Mouse (Mus musculus): ENCODE data around the gene Cmtm1. TPM values are rescaled to one million over a fixed set of nuclear protein-coding genes. Genes with fewer than 3 reads are reported as not detected.
"Not testable (repeated sequence)": the region's sequence is repeated elsewhere in the genome, so short reads cannot be mapped to it uniquely, and the experiment has no call there.

The Cmtm1 gene
- polyA plus RNA-seq, 1 experiment from 2014 or later = not detected

GRCm38 (mm10) chr8:104340233-104341105 is 30.5 kb upstream of the Cmtm1 start:
- Histone ChIP-seq H3K9ac (peak overlapping the region; percentile 73), H3K4me3 (replicated peaks) (peak overlapping the region; percentile 59), H3K4me2 (peak overlapping the region; percentile 82), H3K36me3 (replicated peaks) (no peaks in the 10 kb centered on the region), H3K4me1 (peaks cover 25% of the 10 kb centered on the region), H3K27ac (peak overlapping the region; percentile 71), H3K9me3 (0 out of 2 replicates have a peak, but pooled peaks cover 4% of the 10 kb centered on the region), H3K27me3 (peaks cover 4% of the 10 kb centered on the region; the same call in 1 of the 2 replicates)
- under 1% methylated on average over 52 of the region's 54 CpGs for WGBS
- ATAC-seq (ENCODE audit: low FRiP score) = peak; percentile 83

GRCm38 (mm10) chr8:104339983-104340232 is 30.0 kb upstream of the Cmtm1 start:
- H3K4me2 ChIP-seq = peak overlapping the region; percentile 82
- H3K27me3 ChIP-seq = peaks cover 4% of the 10 kb centered on the region; the same call in 1 of the 2 replicates
- peak overlapping the region; percentile 73 for H3K9ac ChIP-seq
- ATAC-seq (ENCODE audit: low FRiP score) = peak; percentile 37
- H3K9me3 ChIP-seq = 0 out of 2 replicates have a peak, but pooled peaks cover 4% of the 10 kb centered on the region
- H3K4me3 ChIP-seq (replicated peaks) = peak overlapping the region; percentile 59
- WGBS = 2% methylated on average over 6 of the region's 6 CpGs
- no peak overlapping the region for H3K27ac ChIP-seq
- peaks cover 25% of the 10 kb centered on the region for H3K4me1 ChIP-seq
- H3K36me3 ChIP-seq (replicated peaks) = no peaks in the 10 kb centered on the region

- no peaks in the 10 kb centered on the region for H3K36me3 ChIP-seq (replicated peaks)
- 0 out of 2 replicates have a peak, but pooled peaks cover 4% of the 10 kb centered on the region for H3K9me3 ChIP-seq
- peak within 1 kb of the TSS; percentile 73 for H3K9ac ChIP-seq
- WGBS = 14% methylated on average over 18 of the region's 18 CpGs
- H3K4me2 ChIP-seq = peak within 1 kb of the TSS; percentile 82
- H3K27me3 ChIP-seq = peaks cover 4% of the 10 kb centered on the region; the same call in 1 of the 2 replicates
- H3K4me1 ChIP-seq = peaks cover 25% of the 10 kb centered on the region
- peak within 1 kb of the TSS; percentile 59 for H3K4me3 ChIP-seq (replicated peaks)
- H3K27ac ChIP-seq = no peak within 1 kb of the TSS
- ATAC-seq (ENCODE audit: low FRiP score) = no peak; the same call in 1 of the 2 replicates
Measured at GRCm38 (mm10) chr8:104339229-104339982, 29.5 kb upstream of the Cmtm1 start, which contains the start of gene Cmtm3. TSS of gene Cmtm3 (plus strand) at chr8:104339410.

GRCm38 (mm10) chr8:104337890-104338289 is 27.9 kb upstream of the Cmtm1 start:
- WGBS = 50% methylated on average over 3 of the region's 3 CpGs
- Histone ChIP-seq H3K27ac (no peak overlapping the region), H3K4me2 (no peak overlapping the region), H3K9ac (no peak overlapping the region), H3K4me3 (replicated peaks) (no peak overlapping the region), H3K36me3 (replicated peaks) (no peaks in the 10 kb centered on the region), H3K4me1 (peaks cover 20% of the 10 kb centered on the region), H3K27me3 (peaks cover 4% of the 10 kb centered on the region; the same call in 1 of the 2 replicates), H3K9me3 (0 out of 2 replicates have a peak, but pooled peaks cover 4% of the 10 kb centered on the region)
- no peak for ATAC-seq (ENCODE audit: low FRiP score)

DNA sequence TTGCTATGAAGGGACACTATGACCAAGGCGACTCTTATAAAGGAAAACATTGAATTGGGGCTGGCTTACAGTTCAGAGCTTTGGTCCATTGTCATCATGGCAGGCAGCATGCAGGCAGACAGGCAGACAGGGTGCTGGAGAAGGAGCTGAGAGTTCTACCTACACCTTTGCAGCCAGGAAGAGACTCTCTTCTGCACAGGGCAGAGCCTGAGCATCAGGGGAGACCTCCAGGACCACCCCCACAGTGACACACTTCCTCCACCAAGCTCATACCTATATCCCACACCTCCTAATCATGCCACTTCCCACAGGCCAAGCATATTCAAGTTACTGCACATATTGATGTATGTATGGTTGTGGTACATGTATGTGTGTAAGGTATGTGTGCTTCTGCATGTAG is 26.9 kb upstream of the Cmtm1 start:
- Histone ChIP-seq H3K4me3 (replicated peaks) (no peak overlapping the region), H3K4me1 (peaks cover 20% of the 10 kb centered on the region), H3K36me3 (replicated peaks) (no peaks in the 10 kb centered on the region), H3K4me2 (no peak overlapping the region), H3K27ac (no peak overlapping the region), H3K27me3 (peaks cover 4% of the 10 kb centered on the region; the same call in 1 of the 2 replicates), H3K9me3 (0 out of 2 replicates have a peak, but pooled peaks cover 4% of the 10 kb centered on the region), H3K9ac (no peak overlapping the region)
- no peak for ATAC-seq (ENCODE audit: low FRiP score)
- WGBS = 93% methylated on average over 1 of the region's 1 CpGs

GRCm38 (mm10) chr8:104334196-104334595 is 24.3 kb upstream of the Cmtm1 start:
- Histone ChIP-seq H3K9me3 (0 out of 2 replicates have a peak, but pooled peaks cover 4% of the 10 kb centered on the region), H3K27ac (no peak overlapping the region), H3K4me3 (replicated peaks) (no peak overlapping the region), H3K9ac (no peak overlapping the region), H3K4me2 (no peak overlapping the region), H3K4me1 (no peaks in the 10 kb centered on the region), H3K27me3 (peaks cover 3% of the 10 kb centered on the region; the same call in 1 of the 2 replicates), H3K36me3 (replicated peaks) (no peaks in the 10 kb centered on the region)
- 84% methylated on average over 1 of the region's 1 CpGs for WGBS
- no peak for ATAC-seq (ENCODE audit: low FRiP score)

GRCm38 (mm10) chr8:104333786-104334185 is 23.8 kb upstream of the Cmtm1 start:
- no peaks in the 10 kb centered on the region for H3K4me1 ChIP-seq
- no peaks in the 10 kb centered on the region for H3K36me3 ChIP-seq (replicated peaks)
- H3K9me3 ChIP-seq = 0 out of 2 replicates have a peak, but pooled peaks cover 4% of the 10 kb centered on the region
- H3K27me3 ChIP-seq = no peaks in the 10 kb centered on the region
- H3K4me3 ChIP-seq (replicated peaks) = no peak overlapping the region
- no peak for ATAC-seq (ENCODE audit: low FRiP score)
- no peak overlapping the region for H3K4me2 ChIP-seq
- H3K27ac ChIP-seq = no peak overlapping the region
- H3K9ac ChIP-seq = no peak overlapping the region
- WGBS = 82% methylated on average over 5 of the region's 5 CpGs

GRCm38 (mm10) chr8:104332665-104333631 is 23.0 kb upstream of the Cmtm1 start:
- Histone ChIP-seq H3K9me3 (0 out of 2 replicates have a peak, but pooled peaks cover 4% of the 10 kb centered on the region), H3K4me3 (replicated peaks) (no peak overlapping the region), H3K27ac (no peak overlapping the region), H3K9ac (no peak overlapping the region), H3K27me3 (no peaks in the 10 kb centered on the region), H3K4me1 (no peaks in the 10 kb centered on the region), H3K4me2 (no peak overlapping the region), H3K36me3 (replicated peaks) (no peaks in the 10 kb centered on the region)
- whole genome bisulfite sequencing = 86% methylated on average over 5 of the region's 5 CpGs
- no peak for ATAC-seq (ENCODE audit: low FRiP score)

- not testable (repeated sequence) for H3K27me3 ChIP-seq; H3K9me3 ChIP-seq; H3K9ac ChIP-seq; H3K4me2 ChIP-seq; H3K36me3 ChIP-seq (replicated peaks); ATAC-seq (ENCODE audit: low FRiP score); H3K27ac ChIP-seq; H3K4me3 ChIP-seq (replicated peaks); H3K4me1 ChIP-seq
- 93% methylated on average over 12 of the region's 12 CpGs for WGBS
Measured at GRCm38 (mm10) chr8:104321930-104322329, 12.0 kb upstream of the Cmtm1 start, which contains the start of gene Cmtm2b. TSS of gene Cmtm2b (plus strand) at chr8:104322230.

- H3K36me3 ChIP-seq (replicated peaks); H3K4me1 ChIP-seq; H3K4me3 ChIP-seq (replicated peaks); H3K9me3 ChIP-seq; H3K27me3 ChIP-seq; H3K9ac ChIP-seq; H3K27ac ChIP-seq; H3K4me2 ChIP-seq; ATAC-seq (ENCODE audit: low FRiP score): not testable (repeated sequence)
- WGBS = 89% methylated on average over 11 of the region's 11 CpGs
Measured at GRCm38 (mm10) chr8:104321267-104321666, 11.3 kb upstream of the Cmtm1 start, which contains the start of gene Gm11020. TSS of gene Gm11020 (plus strand) at chr8:104321567.

- H3K36me3 ChIP-seq (replicated peaks) = no peaks in the 10 kb centered on the region
- ATAC-seq (ENCODE audit: low FRiP score) = no peak
- H3K4me3 ChIP-seq (replicated peaks) = no peak overlapping the region
- H3K9ac ChIP-seq = no peak overlapping the region
- H3K27me3 ChIP-seq = no peaks in the 10 kb centered on the region
- H3K27ac ChIP-seq = no peak overlapping the region
- H3K9me3 ChIP-seq = no peaks in the 10 kb centered on the region
- no peaks in the 10 kb centered on the region for H3K4me1 ChIP-seq
- WGBS = 74% methylated on average over 4 of the region's 4 CpGs
- H3K4me2 ChIP-seq = no peak overlapping the region
Measured at GRCm38 (mm10) chr8:104313311-104313710, 3.4 kb upstream of the Cmtm1 start.

Measured in forebrain, embryonic 12.5 days (tissue).